Mouse (Mus musculus) lung, postnatal 0 days (tissue): ENCODE measurements around the gene Skor1.

Experiments used
- CTCF ChIP-seq: IDR thresholded peaks from 2 replicates; pipeline ENCODE4 v1.5.1; 2016; ENCODE audit warnings: antibody characterized with exemption, mild to moderate bottlenecking
- EP300 ChIP-seq: IDR thresholded peaks from 2 replicates; pipeline ENCODE4 v1.6.1; 2016; ENCODE audit warnings: antibody characterized with exemption, mild to moderate bottlenecking, control low read depth

DNA sequence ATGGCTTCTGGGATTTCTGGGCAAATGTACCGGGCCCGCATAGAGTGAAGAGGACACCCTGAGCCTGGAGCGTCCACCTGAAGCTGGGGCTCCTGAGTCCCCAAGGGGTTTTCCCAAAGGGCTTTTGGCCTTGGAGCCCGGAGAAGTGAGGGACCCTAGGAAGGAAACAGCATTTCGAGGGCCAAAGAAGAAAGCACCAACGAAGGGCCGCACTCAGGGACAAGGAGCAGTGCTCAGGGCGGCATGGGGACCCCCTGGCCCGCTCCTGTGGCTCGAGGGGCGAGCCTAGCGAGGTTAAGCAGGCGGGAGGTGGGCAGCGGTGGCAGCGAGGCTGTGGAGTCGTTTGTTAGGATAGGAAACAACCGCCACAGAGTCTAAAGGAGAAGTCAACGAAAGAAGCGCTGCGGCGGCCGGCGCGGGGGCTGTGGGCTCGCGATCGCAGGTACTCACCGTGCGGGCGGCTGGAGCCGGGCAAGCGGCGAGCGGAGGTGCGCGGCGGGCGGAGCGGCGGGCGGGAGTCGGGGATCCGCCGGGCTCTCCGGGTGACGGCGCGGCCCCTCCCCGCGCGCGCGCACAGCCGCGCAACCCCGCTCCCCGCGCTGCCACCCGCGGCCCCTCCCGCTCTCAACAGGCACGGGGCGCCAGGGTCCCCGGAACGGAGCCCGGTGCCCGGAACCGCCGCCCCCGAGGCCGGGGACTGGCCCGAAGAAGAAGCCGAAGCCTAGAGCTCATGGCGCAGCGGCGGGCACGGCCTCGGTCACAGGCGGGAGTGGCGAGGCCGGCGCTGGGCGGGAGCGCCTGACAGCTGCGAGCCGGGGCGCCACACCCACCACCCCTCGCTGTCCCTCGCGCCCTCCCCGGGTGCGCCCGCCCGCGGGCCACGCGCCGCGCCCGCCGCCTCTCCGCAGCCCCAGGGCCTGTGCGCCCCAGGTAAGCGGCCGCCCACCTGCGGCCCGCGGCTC is at the start of gene Skor1:
- TF ChIP-seq CTCF (no peak), EP300 (no peak)
